ENCODE assay signal across 8 mouse cellular contexts in the genomic region with DNA sequence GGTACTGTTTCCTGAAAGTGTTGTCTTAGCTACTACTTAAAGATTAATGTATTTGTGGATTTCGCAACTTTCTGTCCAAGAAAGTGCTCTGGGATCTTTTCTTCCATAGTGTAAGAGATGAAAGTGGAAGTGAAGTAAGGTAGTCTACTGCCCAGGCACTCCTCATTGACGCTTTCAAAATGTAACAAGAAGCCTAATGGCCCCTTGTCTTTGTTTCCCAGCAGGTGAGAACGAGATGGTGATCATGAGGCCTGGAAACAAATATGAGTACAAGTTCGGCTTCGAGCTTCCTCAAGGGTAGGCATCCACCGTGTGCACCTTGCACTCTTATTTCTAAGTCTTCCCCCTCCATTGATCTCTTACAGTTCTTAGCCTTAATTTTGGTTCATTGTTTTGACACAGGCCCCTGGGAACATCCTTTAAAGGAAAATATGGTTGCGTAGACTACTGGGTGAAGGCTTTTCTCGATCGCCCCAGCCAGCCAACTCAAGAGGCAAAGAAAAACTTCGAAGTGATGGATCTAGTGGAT. TPM values are rescaled to one million over a fixed set of nuclear protein-coding genes. Genes with fewer than 3 reads are reported as not detected.
A peak's percentile ranks its signal among the peaks of the same experiment; 100 is the strongest.
DNase-seq lines count a peak whose midpoint lies in the region; ATAC-seq and TF ChIP-seq lines count a peak whose summit lies in the region.

No protein-coding gene starts in this region.

- DNase-seq in lung, postnatal 4 days = no peak
- no peak for DNase-seq in intestine, embryonic 14.5 days (ENCODE audit: low spot score)
- no peak for DNase-seq in right cerebral cortex, adult 18-20 months
- DNase-seq in urinary bladder, postnatal 4 days (ENCODE audit: low spot score in 2 of 2) = no peak

- peak overlapping the region; percentile 90 for H3K9ac ChIP-seq in lung, embryonic 16.5 days (ENCODE audit: low read length)
- H3K9ac ChIP-seq in embryonic facial prominence, embryonic 15.5 days = peak overlapping the region; percentile 87
- H3K9ac ChIP-seq in intestine, embryonic 14.5 days (ENCODE audit: low read length) = peak overlapping the region; percentile 91

- H3K36me3 ChIP-seq in lung, embryonic 16.5 days (ENCODE audit: control insufficient read depth, insufficient read depth, low read length) = peaks cover 19% of the 10 kb centered on the region; the same call in 1 of the 2 replicates
- peaks cover 21% of the 10 kb centered on the region for H3K36me3 ChIP-seq in embryonic facial prominence, embryonic 15.5 days
- peaks cover 29% of the 10 kb centered on the region for H3K36me3 ChIP-seq in intestine, embryonic 14.5 days (ENCODE audit: control insufficient read depth, insufficient read depth, low read length)
- peaks cover 12% of the 10 kb centered on the region for H3K36me3 ChIP-seq in myocyte (ENCODE audit: control insufficient read depth, insufficient read depth)

- WGBS in lung, embryonic 16.5 days = 14% methylated on average over 10 of the region's 10 CpGs
- 31% methylated on average over 10 of the region's 10 CpGs for WGBS in embryonic facial prominence, embryonic 15.5 days
- WGBS in intestine, embryonic 14.5 days = 17% methylated on average over 10 of the region's 10 CpGs

- H3K4me3 ChIP-seq in lung, embryonic 16.5 days (ENCODE audit: low read length) = peak overlapping the region; percentile 88
- H3K4me3 ChIP-seq in embryonic facial prominence, embryonic 15.5 days (replicated peaks) = peak overlapping the region; percentile 78
- peak overlapping the region; percentile 92 for H3K4me3 ChIP-seq in intestine, embryonic 14.5 days (ENCODE audit: low read depth, low read length)
- H3K4me3 ChIP-seq in myocyte = peak overlapping the region; percentile 71

- H3K27ac ChIP-seq in lung, embryonic 16.5 days (ENCODE audit: low read length) = peak overlapping the region; percentile 96
- H3K27ac ChIP-seq in embryonic facial prominence, embryonic 15.5 days (replicated peaks) = peak overlapping the region; percentile 97
- peak overlapping the region; percentile 97 for H3K27ac ChIP-seq in intestine, embryonic 14.5 days (ENCODE audit: low read depth)

- H3K79me2 ChIP-seq in myocyte (ENCODE audit: control insufficient read depth, insufficient read depth) = peaks cover 9% of the 10 kb centered on the region

- TF ChIP-seq POLR2A in myocyte (IDR thresholded peaks at IDR 0.05; ENCODE audit: insufficient read length, low read depth) = no peak

- H3K27me3 ChIP-seq in lung, embryonic 16.5 days (ENCODE audit: control insufficient read depth, insufficient read depth, low read depth, low read length) = no peaks in the 10 kb centered on the region
- no peaks in the 10 kb centered on the region for H3K27me3 ChIP-seq in embryonic facial prominence, embryonic 15.5 days
- no peaks in the 10 kb centered on the region for H3K27me3 ChIP-seq in intestine, embryonic 14.5 days (replicated peaks; ENCODE audit: control insufficient read depth, insufficient read depth, low read length)
- H3K27me3 ChIP-seq in myocyte (ENCODE audit: control insufficient read depth, insufficient read depth, insufficient read length) = no peaks in the 10 kb centered on the region

- H3K9me3 ChIP-seq in lung, embryonic 16.5 days (ENCODE audit: control insufficient read depth, low read length) = no peaks in the 10 kb centered on the region
- no peaks in the 10 kb centered on the region for H3K9me3 ChIP-seq in embryonic facial prominence, embryonic 15.5 days (replicated peaks)
- no peaks in the 10 kb centered on the region for H3K9me3 ChIP-seq in intestine, embryonic 14.5 days (ENCODE audit: control insufficient read depth, low read length)

- peak overlapping the region; percentile 66 for H3K4me2 ChIP-seq in lung, embryonic 16.5 days (ENCODE audit: low read depth, low read length)
- peak overlapping the region; percentile 73 for H3K4me2 ChIP-seq in embryonic facial prominence, embryonic 15.5 days (replicated peaks)
- H3K4me2 ChIP-seq in intestine, embryonic 14.5 days (ENCODE audit: low read length) = peak overlapping the region; percentile 89
- peak overlapping the region; percentile 88 for H3K4me2 ChIP-seq in myocyte (ENCODE audit: low read depth)

- ATAC-seq in lung, embryonic 16.5 days (ENCODE audit: low read depth) = no peak
- ATAC-seq in embryonic facial prominence, embryonic 15.5 days (ENCODE audit: insufficient number of reproducible peaks, low FRiP score, low TSS enrichment, low read depth) = no peak
- ATAC-seq in intestine, embryonic 14.5 days (replicated peaks; ENCODE audit: low FRiP score, low TSS enrichment, low read depth) = no peak
- no peak for ATAC-seq in megakaryocyte-erythroid progenitor cell, adult 5-6 weeks (replicated peaks; ENCODE audit: low FRiP score, low TSS enrichment, poor library complexity, severe bottlenecking)

- peaks cover 42% of the 10 kb centered on the region for H3K4me1 ChIP-seq in lung, embryonic 16.5 days (replicated peaks; ENCODE audit: control insufficient read depth, insufficient read depth, low read length)
- H3K4me1 ChIP-seq in embryonic facial prominence, embryonic 15.5 days = peaks cover 61% of the 10 kb centered on the region
- peaks cover 52% of the 10 kb centered on the region for H3K4me1 ChIP-seq in intestine, embryonic 14.5 days (replicated peaks; ENCODE audit: control insufficient read depth, insufficient read depth, low read length)

- no peak overlapping the region for H3ac ChIP-seq in myocyte (ENCODE audit: control insufficient read depth, insufficient read length)

TF ChIP-seq in myocyte, 11 proteins besides CTCF, POLR2A, EP300 and RAD21:
- TF ChIP-seq REST (IDR thresholded peaks at IDR 0.05; ENCODE audit: insufficient read depth, insufficient read length) (no peak), CEBPB (IDR thresholded peaks at IDR 0.05; ENCODE audit: insufficient read depth, poor library complexity, severe bottlenecking) (peak; percentile 64; the same call in 1 of the 2 replicates), POLR2AphosphoS2 (IDR thresholded peaks at IDR 0.05; ENCODE audit: insufficient read length, low read depth) (peak; percentile 22)

RNA-seq across cellular contexts. Expression of a gene that starts 1.0 kb away (rescaled TPM):
- 184 and 197 TPM in 2 replicates for polyA plus RNA-seq in lung, embryonic 16.5 days (2015; fragmentation: Nextera tagmentation; extraction: Ambion mirVana)
- polyA plus RNA-seq in embryonic facial prominence, embryonic 15.5 days (2015; fragmentation: Nextera tagmentation; extraction: Ambion mirVana) = 179 and 184 TPM in 2 replicates
- polyA plus RNA-seq in intestine, embryonic 14.5 days (2014; fragmentation: Nextera tagmentation; extraction: Ambion mirVana) = 149 and 154 TPM in 2 replicates
- polyA plus RNA-seq in myocyte (2012; fragmentation: generic; extraction: Trizol) = 42.6 TPM
- total RNA-seq in megakaryocyte-erythroid progenitor cell, adult 5-6 weeks (2014; fragmentation: Nextera tagmentation) = 257 and 274 TPM in 2 replicates
- 121 and 224 TPM in 2 replicates for total RNA-seq in megakaryocyte-erythroid progenitor cell, adult 5-6 weeks (2017)

RNA-seq across cellular contexts. Expression of a gene that starts 18.1 kb away (rescaled TPM):
- polyA plus RNA-seq in lung, embryonic 16.5 days (2015; fragmentation: Nextera tagmentation; extraction: Ambion mirVana) = 1.4 TPM in 2 replicates
- 1.5 and 2.0 TPM in 2 replicates for polyA plus RNA-seq in embryonic facial prominence, embryonic 15.5 days (2015; fragmentation: Nextera tagmentation; extraction: Ambion mirVana)
- 0.37 and 1.6 TPM in 2 replicates for polyA plus RNA-seq in intestine, embryonic 14.5 days (2014; fragmentation: Nextera tagmentation; extraction: Ambion mirVana)
- polyA plus RNA-seq in myocyte (2012; fragmentation: generic; extraction: Trizol) = 0.25 TPM
- not detected in 2 replicates for total RNA-seq in megakaryocyte-erythroid progenitor cell, adult 5-6 weeks (2014; fragmentation: Nextera tagmentation)
- not detected in 2 replicates for total RNA-seq in megakaryocyte-erythroid progenitor cell, adult 5-6 weeks (2017)

RNA-seq across cellular contexts. Expression of a gene that starts 33.8 kb away (rescaled TPM):
- 0.57 and 1.1 TPM in 2 replicates for polyA plus RNA-seq in lung, embryonic 16.5 days (2015; fragmentation: Nextera tagmentation; extraction: Ambion mirVana)
- polyA plus RNA-seq in embryonic facial prominence, embryonic 15.5 days (2015; fragmentation: Nextera tagmentation; extraction: Ambion mirVana) = 12.4 and 16.1 TPM in 2 replicates
- 0.11 and 0.28 TPM in 2 replicates for polyA plus RNA-seq in intestine, embryonic 14.5 days (2014; fragmentation: Nextera tagmentation; extraction: Ambion mirVana)
- polyA plus RNA-seq in myocyte (2012; fragmentation: generic; extraction: Trizol) = 116 TPM
- not detected in 2 replicates for total RNA-seq in megakaryocyte-erythroid progenitor cell, adult 5-6 weeks (2014; fragmentation: Nextera tagmentation)
- total RNA-seq in megakaryocyte-erythroid progenitor cell, adult 5-6 weeks (2017) = not detected in 2 replicates

RNA-seq across cellular contexts. Expression of a gene that starts 35.2 kb away (rescaled TPM):
- 35.9 TPM in 2 replicates for polyA plus RNA-seq in lung, embryonic 16.5 days (2015; fragmentation: Nextera tagmentation; extraction: Ambion mirVana)
- polyA plus RNA-seq in embryonic facial prominence, embryonic 15.5 days (2015; fragmentation: Nextera tagmentation; extraction: Ambion mirVana) = 43.6 and 48.5 TPM in 2 replicates
- 13.6 and 17.4 TPM in 2 replicates for polyA plus RNA-seq in intestine, embryonic 14.5 days (2014; fragmentation: Nextera tagmentation; extraction: Ambion mirVana)
- polyA plus RNA-seq in myocyte (2012; fragmentation: generic; extraction: Trizol) = 22.7 TPM
- total RNA-seq in megakaryocyte-erythroid progenitor cell, adult 5-6 weeks (2014; fragmentation: Nextera tagmentation) = 18.4 and 38.1 TPM in 2 replicates
- total RNA-seq in megakaryocyte-erythroid progenitor cell, adult 5-6 weeks (2017) = 56.0 and 72.8 TPM in 2 replicates

RNA-seq across cellular contexts. Expression of a gene that starts 37.7 kb away (rescaled TPM):
- 1.6 and 1.9 TPM in 2 replicates for polyA plus RNA-seq in lung, embryonic 16.5 days (2015; fragmentation: Nextera tagmentation; extraction: Ambion mirVana)
- 2.2 and 3.0 TPM in 2 replicates for polyA plus RNA-seq in embryonic facial prominence, embryonic 15.5 days (2015; fragmentation: Nextera tagmentation; extraction: Ambion mirVana)
- polyA plus RNA-seq in intestine, embryonic 14.5 days (2014; fragmentation: Nextera tagmentation; extraction: Ambion mirVana) = 2.3 and 2.8 TPM in 2 replicates
- polyA plus RNA-seq in myocyte (2012; fragmentation: generic; extraction: Trizol) = 2.5 TPM
- total RNA-seq in megakaryocyte-erythroid progenitor cell, adult 5-6 weeks (2014; fragmentation: Nextera tagmentation) = not detected in 2 replicates
- total RNA-seq in megakaryocyte-erythroid progenitor cell, adult 5-6 weeks (2017) = not detected in 2 replicates
